Mouse (Mus musculus) kidney, embryonic 14.5 days (tissue): Measurements from ENCODE around the gene Clptm1. TPM values are rescaled to one million over a fixed set of nuclear protein-coding genes. Genes with fewer than 3 reads are reported as not detected.

Experiments used
- ATAC-seq: fragments of 200-750 bp; cut with Nextera tagmentation; 2 replicates; pipeline ENCODE4 v1.8.0; 2017; ENCODE audit warnings: moderate number of reproducible peaks, mild to moderate bottlenecking, moderate TSS enrichment, moderate library complexity; ENCODE audit not compliant: low FRiP score, low TSS enrichment
- H3K27ac ChIP-seq: fragments of 300-500 bp; sonication (generic); 2 replicates; pipeline ENCODE4 v1.5.1; 2014; ENCODE audit warnings: low read depth, mild to moderate bottlenecking, low read length, moderate library complexity, mixed read lengths
- H3K27me3 ChIP-seq: fragments of 300-500 bp; sonication (generic); 2 replicates; pipeline ENCODE4 v1.6.1; 2014; ENCODE audit warnings: mild to moderate bottlenecking, low read length; ENCODE audit not compliant: control insufficient read depth, insufficient read depth
- H3K36me3 ChIP-seq: fragments of 300-500 bp; sonication (generic); 2 replicates; pipeline ENCODE4 v1.6.1; 2014; ENCODE audit warnings: low read length, mixed read lengths; ENCODE audit not compliant: control insufficient read depth, insufficient read depth
- H3K4me1 ChIP-seq: fragments of 300-500 bp; sonication (generic); 2 replicates; pipeline ENCODE4 v1.6.1; 2014; ENCODE audit warnings: low read length, mixed read lengths; ENCODE audit not compliant: control insufficient read depth, insufficient read depth
- H3K4me2 ChIP-seq: fragments of 300-500 bp; sonication (generic); replicated peaks from 2 replicates; pipeline ENCODE4 v1.6.1; 2014; ENCODE audit warnings: low read depth, mild to moderate bottlenecking, low read length
- H3K4me3 ChIP-seq: fragments of 300-500 bp; sonication (generic); 2 replicates; pipeline ENCODE4 v1.5.1; 2014; ENCODE audit warnings: mild to moderate bottlenecking, low read length
- H3K9ac ChIP-seq: fragments of 300-500 bp; sonication (generic); 2 replicates; pipeline ENCODE4 v1.6.1; 2014; ENCODE audit warnings: low read depth, mild to moderate bottlenecking, low read length, moderate library complexity
- H3K9me3 ChIP-seq: fragments of 300-500 bp; sonication (generic); 2 replicates; pipeline ENCODE4 v1.6.1; 2016; ENCODE audit warnings: low read length; ENCODE audit not compliant: control insufficient read depth
- WGBS: fragments of 180-500 bp; shearing (Covaris S2); extraction: QIAGEN DNeasy Blood & Tissue Kit; methylation state at CpG from one replicate; pipeline ENCODE4 v1.1.7; 2014; 5-methylcytosine and 5-hydroxymethylcytosine counted together
- polyA plus RNA-seq: library from polyadenylated mRNA; unstranded; fragments of >200 nt; fragmentation: Nextera tagmentation; extraction: Ambion mirVana; gene quantifications from 2 replicates; pipeline ENCODE4 v1.2.1, GENCODE M21; 2014

The Clptm1 gene
- polyA plus RNA-seq, 1 experiment from 2014 or later = 101 TPM

DNA sequence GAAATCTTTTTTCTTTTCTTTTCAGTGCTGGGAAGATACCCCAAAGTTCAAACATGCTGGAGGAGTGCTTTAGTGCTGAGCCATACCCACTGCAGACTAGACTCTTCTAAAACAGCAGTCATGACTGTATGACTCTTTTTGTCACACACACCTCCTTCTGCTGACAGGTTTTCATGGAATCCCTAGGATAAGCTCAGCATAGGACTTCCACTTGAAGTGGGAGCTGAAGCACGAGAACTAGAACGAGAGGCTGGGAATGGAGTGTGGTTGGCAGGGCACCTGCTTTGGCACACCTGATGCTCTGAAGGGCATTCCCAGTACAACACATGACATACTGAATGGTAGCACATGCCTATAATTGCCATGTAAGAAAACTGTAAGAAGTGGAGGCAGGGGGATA lies 12.2 kb downstream of the Clptm1 start:
- H3K36me3 ChIP-seq = peaks cover 70% of the 10 kb centered on the region
- ATAC-seq = no peak
- 95% methylated on average over 2 of the region's 2 CpGs for WGBS
- no peak overlapping the region for H3K4me3 ChIP-seq
- no peaks in the 10 kb centered on the region for H3K27me3 ChIP-seq
- no peak overlapping the region for H3K4me2 ChIP-seq
- H3K9ac ChIP-seq = no peak overlapping the region
- no peak overlapping the region for H3K27ac ChIP-seq
- H3K9me3 ChIP-seq = no peaks in the 10 kb centered on the region
- no peaks in the 10 kb centered on the region for H3K4me1 ChIP-seq

GRCm38 (mm10) chr7:19651063-19651786 lies 13.6 kb downstream of the Clptm1 start:
- Histone ChIP-seq H3K27ac (no peak overlapping the region), H3K4me3 (no peak overlapping the region), H3K27me3 (no peaks in the 10 kb centered on the region), H3K4me2 (no peak overlapping the region), H3K4me1 (no peaks in the 10 kb centered on the region), H3K9me3 (no peaks in the 10 kb centered on the region), H3K9ac (no peak overlapping the region), H3K36me3 (peaks cover 78% of the 10 kb centered on the region)
- ATAC-seq = no peak
- WGBS = 92% methylated on average over 6 of the region's 6 CpGs

- Histone ChIP-seq H3K36me3 (peaks cover 95% of the 10 kb centered on the region), H3K4me2 (no peak overlapping the region), H3K9ac (no peak overlapping the region), H3K4me1 (no peaks in the 10 kb centered on the region), H3K27me3 (no peaks in the 10 kb centered on the region), H3K4me3 (no peak overlapping the region), H3K9me3 (no peaks in the 10 kb centered on the region), H3K27ac (no peak overlapping the region)
- WGBS = 100% methylated on average over 4 of the region's 4 CpGs
- no peak for ATAC-seq
Measured at GRCm38 (mm10) chr7:19641223-19641622, 23.6 kb downstream of the Clptm1 start.

DNA sequence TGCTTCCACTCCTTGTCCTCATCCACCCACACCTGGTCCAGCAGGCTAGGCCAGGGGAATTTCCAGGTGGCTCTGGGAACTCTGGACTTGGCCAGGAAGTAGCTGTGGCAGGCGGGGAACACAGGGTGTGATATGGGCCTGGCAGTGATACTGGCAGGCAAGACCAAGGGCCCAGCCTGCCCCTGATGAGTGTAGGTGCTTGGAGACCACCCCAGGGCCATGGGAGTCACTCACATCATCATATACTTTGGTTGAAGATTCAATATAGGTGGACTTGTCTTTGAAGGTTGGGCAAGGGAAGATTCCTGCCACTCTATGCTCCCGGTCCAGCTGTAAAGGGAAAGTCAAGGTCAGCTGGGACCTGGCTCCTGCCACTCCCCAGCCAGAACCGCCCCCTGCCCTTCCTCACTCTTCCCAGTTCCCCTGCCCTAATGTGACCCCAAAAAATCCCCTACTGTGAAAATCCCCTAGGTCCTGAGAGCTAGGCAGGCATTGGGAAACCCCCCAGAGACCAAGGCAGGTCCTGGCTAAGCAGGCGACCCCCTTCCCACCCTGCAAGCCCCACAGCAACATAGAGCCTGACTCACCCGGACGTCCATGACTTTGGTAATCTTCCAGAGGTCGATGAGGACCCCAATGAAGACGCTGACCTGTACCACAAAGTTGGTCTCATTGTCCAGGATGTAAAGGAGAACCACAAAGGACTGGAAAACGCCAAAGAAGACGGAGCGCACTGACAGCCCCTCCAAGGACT lies 29.6 kb downstream of the Clptm1 start:
- H3K27me3 ChIP-seq = no peaks in the 10 kb centered on the region
- no peak overlapping the region for H3K4me3 ChIP-seq
- no peaks in the 10 kb centered on the region for H3K4me1 ChIP-seq
- H3K27ac ChIP-seq = no peak overlapping the region
- H3K4me2 ChIP-seq = no peak overlapping the region
- WGBS = 84% methylated on average over 11 of the region's 11 CpGs
- no peak overlapping the region for H3K9ac ChIP-seq
- peaks cover 79% of the 10 kb centered on the region for H3K36me3 ChIP-seq
- no peaks in the 10 kb centered on the region for H3K9me3 ChIP-seq
- no peak for ATAC-seq

DNA sequence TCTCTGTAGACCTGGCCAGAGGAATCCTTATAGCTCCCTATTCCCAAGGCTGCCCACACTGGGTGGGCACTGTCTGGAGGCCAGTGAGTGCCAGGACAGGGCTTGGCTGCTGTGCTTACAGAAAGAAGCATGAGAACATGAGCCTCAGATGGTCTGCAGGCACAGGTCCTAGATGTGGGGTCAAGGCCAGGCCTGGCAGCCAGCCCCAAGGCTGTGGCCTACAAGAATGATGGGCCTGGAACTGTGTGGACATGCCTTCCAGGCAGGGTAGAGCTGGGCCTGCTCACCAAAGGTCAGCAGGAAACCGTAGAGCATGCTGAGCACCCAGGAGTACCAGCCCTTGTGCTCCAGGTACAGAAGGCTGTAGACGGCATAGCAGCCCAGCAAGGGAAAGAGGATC lies 30.2 kb downstream of the Clptm1 start:
- Histone ChIP-seq H3K36me3 (peaks cover 72% of the 10 kb centered on the region), H3K4me3 (no peak overlapping the region), H3K9ac (no peak overlapping the region), H3K27ac (no peak overlapping the region), H3K4me1 (0 out of 2 replicates have a peak, but pooled peaks cover 3% of the 10 kb centered on the region), H3K9me3 (no peaks in the 10 kb centered on the region), H3K27me3 (no peaks in the 10 kb centered on the region), H3K4me2 (no peak overlapping the region)
- no peak for ATAC-seq
- WGBS = 95% methylated on average over 2 of the region's 2 CpGs

DNA sequence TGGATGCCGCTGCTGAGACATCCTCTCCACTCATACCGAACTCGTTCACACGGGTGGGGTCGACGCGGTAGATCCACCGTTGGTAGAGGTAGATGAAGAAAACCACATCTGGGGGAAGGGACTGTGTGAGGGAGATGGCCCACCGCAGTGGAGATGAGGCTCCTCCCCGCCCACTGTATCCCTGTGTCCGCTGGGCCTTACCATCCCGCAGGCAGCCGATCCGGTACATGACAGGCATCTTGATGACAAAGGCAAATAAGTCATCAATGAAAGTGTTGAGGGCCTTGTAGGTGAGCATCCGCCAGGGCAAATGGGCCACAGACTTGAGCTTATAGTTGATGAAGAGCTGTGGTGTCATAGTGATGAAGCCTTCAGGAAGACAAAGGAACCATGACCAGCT lies 31.0 kb downstream of the Clptm1 start:
- H3K27ac ChIP-seq = no peak overlapping the region
- no peaks in the 10 kb centered on the region for H3K27me3 ChIP-seq
- no peak overlapping the region for H3K4me3 ChIP-seq
- peaks cover 65% of the 10 kb centered on the region for H3K36me3 ChIP-seq
- 92% methylated on average over 15 of the region's 15 CpGs for WGBS
- no peak overlapping the region for H3K4me2 ChIP-seq
- ATAC-seq = no peak
- 0 out of 2 replicates have a peak, but pooled peaks cover 4% of the 10 kb centered on the region for H3K4me1 ChIP-seq
- no peaks in the 10 kb centered on the region for H3K9me3 ChIP-seq
- H3K9ac ChIP-seq = no peak overlapping the region

DNA sequence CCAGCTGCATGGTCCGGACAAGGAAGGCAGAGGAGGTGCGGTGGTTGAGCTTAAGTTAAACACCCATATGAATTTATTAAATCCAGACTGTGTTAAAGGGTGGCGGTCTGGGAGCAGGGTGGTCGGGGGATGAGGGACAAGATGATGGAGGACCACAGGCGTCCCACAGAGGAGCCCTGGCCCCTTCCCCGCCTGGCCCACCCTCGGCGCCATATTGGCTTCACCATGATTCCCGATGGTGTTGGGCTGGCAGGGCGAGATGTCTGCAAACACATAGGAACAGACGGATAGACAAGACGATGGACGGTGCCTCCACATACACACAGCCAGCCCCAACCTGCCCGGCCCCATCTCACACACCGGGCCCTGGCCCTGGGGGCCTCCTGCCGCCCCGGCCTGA lies 31.6 kb downstream of the Clptm1 start:
- no peak overlapping the region for H3K27ac ChIP-seq
- H3K36me3 ChIP-seq = peaks cover 58% of the 10 kb centered on the region
- H3K9me3 ChIP-seq = no peaks in the 10 kb centered on the region
- H3K9ac ChIP-seq = no peak overlapping the region
- ATAC-seq = no peak
- no peak overlapping the region for H3K4me3 ChIP-seq
- H3K4me1 ChIP-seq = 0 out of 2 replicates have a peak, but pooled peaks cover 4% of the 10 kb centered on the region
- H3K4me2 ChIP-seq = no peak overlapping the region
- 91% methylated on average over 17 of the region's 17 CpGs for WGBS
- H3K27me3 ChIP-seq = no peaks in the 10 kb centered on the region

- Histone ChIP-seq H3K27me3 (no peaks in the 10 kb centered on the region), H3K4me2 (no peak overlapping the region), H3K36me3 (peaks cover 54% of the 10 kb centered on the region), H3K27ac (no peak overlapping the region), H3K4me3 (no peak overlapping the region), H3K9ac (no peak overlapping the region), H3K4me1 (0 out of 2 replicates have a peak, but pooled peaks cover 4% of the 10 kb centered on the region), H3K9me3 (no peaks in the 10 kb centered on the region)
- ATAC-seq = no peak
Measured at GRCm38 (mm10) chr7:19632720-19633119, 32.1 kb downstream of the Clptm1 start.

- ATAC-seq = no peak
- Histone ChIP-seq H3K36me3 (peaks cover 49% of the 10 kb centered on the region), H3K4me3 (no peak overlapping the region), H3K27me3 (no peaks in the 10 kb centered on the region), H3K9me3 (no peaks in the 10 kb centered on the region), H3K9ac (no peak overlapping the region), H3K27ac (no peak overlapping the region), H3K4me1 (0 out of 2 replicates have a peak, but pooled peaks cover 4% of the 10 kb centered on the region), H3K4me2 (no peak overlapping the region)
Measured at GRCm38 (mm10) chr7:19632275-19632674, 32.6 kb downstream of the Clptm1 start.
